Mouse (Mus musculus) small intestine, adult 2 months (tissue): ENCODE measurements around the gene Gm20503. TPM values are rescaled to one million over a fixed set of nuclear protein-coding genes. Genes with fewer than 3 reads are reported as not detected.

ENCODE experiments used
- H3K27ac ChIP-seq: fragments of 200-500 bp; 2 replicates; pipeline ENCODE4 v1.5.1; 2012; ENCODE audit warnings: low read depth, low read length, control low read depth, inconsistent platforms; ENCODE audit not compliant: insufficient read depth
- H3K27me3 ChIP-seq: fragments of 200-500 bp; 2 replicates; pipeline ENCODE4 v1.6.1; 2012; ENCODE audit warnings: mild to moderate bottlenecking, moderate library complexity, low read length, inconsistent platforms; ENCODE audit not compliant: control insufficient read depth, insufficient read depth
- H3K36me3 ChIP-seq: fragments of 200-500 bp; 2 replicates; pipeline ENCODE4 v1.6.1; 2012; ENCODE audit warnings: mild to moderate bottlenecking, low read length, control low read depth, inconsistent platforms; ENCODE audit not compliant: control insufficient read depth, insufficient read depth
- H3K4me1 ChIP-seq: fragments of 200-500 bp; 2 replicates; pipeline ENCODE4 v1.6.1; 2012; ENCODE audit warnings: low read length, inconsistent platforms, mixed read lengths; ENCODE audit not compliant: control insufficient read depth, insufficient read depth, insufficient read length
- H3K4me3 ChIP-seq: fragments of 200-500 bp; 2 replicates; pipeline ENCODE4 v1.5.1; 2012; ENCODE audit warnings: low read depth, mild to moderate bottlenecking, control low read depth, inconsistent platforms, low read length, moderate library complexity
- CTCF ChIP-seq: fragments of 200-500 bp; IDR thresholded peaks from 2 replicates; pipeline ENCODE4 v1.5.1; 2012; ENCODE audit warnings: low read depth, mild to moderate bottlenecking, control low read depth, inconsistent platforms, low read length, moderate library complexity, mixed read lengths; ENCODE audit not compliant: insufficient replicate concordance, insufficient read length; ENCODE audit errors: extremely low read depth
- POLR2A ChIP-seq: fragments of 200-500 bp; IDR thresholded peaks from 2 replicates; pipeline ENCODE4 v1.6.1; 2012; ENCODE audit warnings: low read depth, mild to moderate bottlenecking, control low read depth, inconsistent platforms, low read length, moderate library complexity
- WGBS: fragments of 180-500 bp; shearing (Covaris S2); methylation state at CpG from one replicate; pipeline ENCODE4 v1.1.7; 2018; 5-methylcytosine and 5-hydroxymethylcytosine counted together
- polyA plus RNA-seq: library from polyadenylated mRNA; depleted of rRNA; stranded (reverse); fragments of >200 nt; gene quantifications from 2 replicates; pipeline ENCODE4 v1.2.3, GENCODE M21; 2012; rRNA removed

Gene Gm20503
- polyA plus RNA-seq: 0.96 TPM in 1 of 2 replicates, not detected in the other

DNA sequence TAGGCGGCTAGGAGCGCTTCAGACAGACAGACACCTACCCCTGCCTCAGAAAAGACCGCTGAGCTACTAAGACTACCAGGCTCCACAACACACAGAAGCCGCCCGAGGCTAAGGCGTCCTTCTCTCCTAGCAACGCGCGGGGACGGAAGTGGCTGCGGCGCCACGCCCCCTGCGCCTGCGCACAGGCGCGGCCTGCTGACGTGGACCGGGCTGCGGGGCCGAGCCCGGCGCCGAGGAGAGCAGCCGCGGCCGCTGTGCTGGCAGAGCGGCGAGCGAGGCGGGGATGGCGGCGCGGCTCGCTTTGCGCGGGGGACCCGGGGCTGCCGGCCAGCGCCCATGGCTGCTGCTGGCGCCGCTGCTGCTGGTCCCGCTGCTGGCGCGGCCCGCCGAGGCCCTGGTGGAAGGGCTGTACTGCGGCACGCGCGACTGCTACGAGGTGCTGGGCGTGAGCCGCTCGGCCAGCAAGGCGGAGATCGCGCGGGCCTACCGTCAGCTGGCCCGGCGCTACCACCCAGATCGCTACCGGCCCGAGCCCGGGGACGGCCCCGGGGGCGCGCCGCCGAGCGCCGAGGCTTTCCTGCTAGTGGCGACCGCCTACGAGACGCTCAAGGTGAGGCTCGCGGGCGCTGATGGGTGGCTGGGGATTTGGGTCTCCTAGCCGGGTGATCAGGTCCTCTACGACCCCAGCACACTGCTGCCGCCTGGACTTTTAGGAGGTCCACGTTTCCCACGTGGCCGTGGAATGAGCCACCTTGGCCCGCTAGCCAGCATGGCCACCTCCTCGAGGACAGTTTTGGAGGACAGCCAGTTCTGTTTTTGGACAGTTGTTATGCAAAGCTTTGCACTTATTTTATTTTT is at the start of gene Gm20503:
TSS of gene Gm20503 (plus strand) at position 263 of the 858 bp plus-strand sequence.
- WGBS: under 1% methylated on average over 73 of the region's 89 CpGs
- H3K4me3 ChIP-seq: peak within 1 kb of the TSS; percentile 82
- TF ChIP-seq POLR2A: peak; percentile 74; the same call in 1 of the 2 replicates
- TF ChIP-seq CTCF: no peak
- H3K27me3 ChIP-seq: no peaks in the 10 kb centered on the region
- peaks cover 9% of the 10 kb centered on the region for H3K4me1 ChIP-seq
- H3K36me3 ChIP-seq: no peaks in the 10 kb centered on the region
- H3K27ac ChIP-seq: peak within 1 kb of the TSS; percentile 51

- H3K4me3 ChIP-seq: no peak overlapping the region
- no peak for TF ChIP-seq POLR2A
- TF ChIP-seq CTCF: no peak
- no peak overlapping the region for H3K27ac ChIP-seq
- WGBS: 91% methylated on average over 15 of the region's 15 CpGs
- H3K4me1 ChIP-seq: peaks cover 5% of the 10 kb centered on the region; the same call in 1 of the 2 replicates
- H3K27me3 ChIP-seq: no peaks in the 10 kb centered on the region
- H3K36me3 ChIP-seq: peaks cover 2% of the 10 kb centered on the region; the same call in 1 of the 2 replicates
These were observed 41.3 kb upstream of the Gm20503 start for GRCm38 (mm10) chr4:58961719-58962118.

DNA sequence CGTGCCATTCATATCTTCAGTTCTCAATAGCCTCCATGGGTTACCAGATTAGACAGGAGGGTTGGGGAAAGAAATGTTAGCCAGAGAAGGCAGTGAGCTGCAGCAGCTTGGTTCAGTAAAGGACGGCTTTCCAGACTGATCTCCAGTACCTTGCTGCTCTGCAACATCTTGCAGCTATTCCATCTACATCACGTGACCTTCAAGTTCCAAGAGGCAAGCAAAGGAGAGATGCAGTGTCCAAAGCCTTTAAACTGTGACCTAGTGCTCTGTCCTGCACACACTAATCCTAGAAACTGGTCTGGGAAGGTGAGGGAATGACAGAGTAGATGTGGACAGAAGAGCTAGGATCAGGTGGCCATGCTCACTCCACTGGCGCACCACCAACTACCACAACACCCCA is 39.7 kb upstream of the Gm20503 start:
- 97% methylated on average over 4 of the region's 4 CpGs for WGBS
- Histone ChIP-seq H3K4me1 (peaks cover 5% of the 10 kb centered on the region; the same call in 1 of the 2 replicates), H3K27ac (no peak overlapping the region), H3K27me3 (no peaks in the 10 kb centered on the region), H3K4me3 (no peak overlapping the region), H3K36me3 (peaks cover 2% of the 10 kb centered on the region; the same call in 1 of the 2 replicates)
- no peak for TF ChIP-seq POLR2A
- TF ChIP-seq CTCF: no peak

GRCm38 (mm10) chr4:58965136-58965535 is 37.9 kb upstream of the Gm20503 start:
- TF ChIP-seq CTCF: no peak
- TF ChIP-seq POLR2A: no peak
- Histone ChIP-seq H3K4me1 (peaks cover 5% of the 10 kb centered on the region; the same call in 1 of the 2 replicates), H3K27ac (no peak overlapping the region), H3K36me3 (peaks cover 8% of the 10 kb centered on the region), H3K27me3 (no peaks in the 10 kb centered on the region), H3K4me3 (no peak overlapping the region)
- WGBS: 37% methylated on average over 1 of the region's 1 CpGs

DNA sequence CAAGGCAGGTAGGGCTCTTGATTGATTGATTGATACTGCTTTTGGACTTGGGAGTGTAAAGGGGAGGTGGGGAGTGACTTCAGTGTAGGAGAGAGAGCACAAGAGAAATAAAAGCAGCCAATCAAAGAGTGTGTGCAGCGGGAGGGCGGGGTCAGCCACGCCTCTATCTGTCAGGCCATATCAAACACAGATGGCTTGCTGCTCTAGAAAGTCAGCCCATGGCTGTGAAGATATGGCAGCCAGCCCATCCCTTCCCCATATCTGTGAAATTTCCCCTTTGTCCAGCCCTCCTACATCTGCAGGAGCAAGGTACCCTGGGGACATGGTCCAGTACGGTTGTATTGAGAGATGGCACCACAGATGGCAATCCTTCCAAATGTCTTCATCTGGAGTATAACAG is 32.3 kb upstream of the Gm20503 start:
- Histone ChIP-seq H3K27ac (no peak overlapping the region), H3K4me3 (no peak overlapping the region), H3K36me3 (peaks cover 37% of the 10 kb centered on the region), H3K27me3 (no peaks in the 10 kb centered on the region), H3K4me1 (no peaks in the 10 kb centered on the region; the same call in 1 of the 2 replicates)
- WGBS: 68% methylated on average over 4 of the region's 4 CpGs
- TF ChIP-seq CTCF (no peak), POLR2A (no peak)

- peaks cover 42% of the 10 kb centered on the region for H3K36me3 ChIP-seq
These were observed 27.3 kb upstream of the Gm20503 start for GRCm38 (mm10) chr4:58975711-58976110.

DNA sequence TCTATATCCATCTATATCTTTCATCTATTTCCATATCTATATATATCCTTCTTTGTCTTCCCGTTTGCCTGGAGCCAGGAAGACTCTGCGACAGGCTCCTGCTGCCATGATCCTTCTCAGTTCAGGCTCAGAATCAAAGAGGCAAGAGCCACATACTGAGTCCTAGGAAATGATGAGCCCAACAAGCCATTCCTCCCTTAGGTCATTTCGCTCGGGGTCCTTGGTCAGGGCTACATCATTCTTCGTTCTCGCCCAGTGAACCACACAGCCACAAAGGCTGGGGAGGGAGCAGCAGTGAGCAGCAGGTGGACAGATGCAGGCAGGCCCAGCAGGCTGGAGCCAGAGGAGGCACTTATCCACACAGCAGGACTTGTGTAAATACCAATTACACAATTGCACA is 21.6 kb upstream of the Gm20503 start:
- H3K4me1 ChIP-seq: peaks cover 4% of the 10 kb centered on the region; the same call in 1 of the 2 replicates
- TF ChIP-seq CTCF: no peak
- no peak for TF ChIP-seq POLR2A
- no peaks in the 10 kb centered on the region for H3K27me3 ChIP-seq
- 92% methylated on average over 6 of the region's 6 CpGs for WGBS
- H3K4me3 ChIP-seq: no peak overlapping the region
- H3K36me3 ChIP-seq: peaks cover 36% of the 10 kb centered on the region
- no peak overlapping the region for H3K27ac ChIP-seq

More at GRCm38 (mm10) chr4:58975711-58976110, 27.3 kb upstream of the Gm20503 start:
- Histone ChIP-seq H3K4me3 (no peak overlapping the region), H3K27ac (no peak overlapping the region), H3K27me3 (no peaks in the 10 kb centered on the region), H3K4me1 (no peaks in the 10 kb centered on the region)
- no peak for TF ChIP-seq POLR2A
- no peak for TF ChIP-seq CTCF
- WGBS: 95% methylated on average over 5 of the region's 5 CpGs
